Mouse (Mus musculus) gastrocnemius, postnatal 36 days (tissue): Measurements from ENCODE around the gene Tmem132b. TPM values are rescaled to one million over a fixed set of nuclear protein-coding genes. Genes with fewer than 3 reads are reported as not detected.
"Not testable (repeated sequence)": the region's sequence is repeated elsewhere in the genome, so short reads cannot be mapped to it uniquely, and the experiment has no call there.

Source experiments
- DNase-seq, 2 experiments: peaks; one replicate each; pipeline ENCODE4 v3.0.0; 2022
- intact Hi-C: fragments of 180-260 bp; cut with DNase I; formaldehyde crosslinking; loops from one replicate; pipeline ENCODE4 v1.15.1; 2025
- long read RNA-seq, 2 experiments: library from polyadenylated mRNA; stranded (forward); transcript quantifications; one replicate each; pipeline ENCODE4 v2.0.0; 2021
- total RNA-seq, 2 experiments: library from RNA; stranded (reverse); gene quantifications; 2 replicates each; pipeline ENCODE4 v1.2.3; 2021

The Tmem132b gene
- total RNA-seq: under 1 TPM; 0.05 to 0.07 TPM
- long read RNA-seq, experiment 1: 0 reads
- long read RNA-seq, experiment 2: 0 reads

DNA sequence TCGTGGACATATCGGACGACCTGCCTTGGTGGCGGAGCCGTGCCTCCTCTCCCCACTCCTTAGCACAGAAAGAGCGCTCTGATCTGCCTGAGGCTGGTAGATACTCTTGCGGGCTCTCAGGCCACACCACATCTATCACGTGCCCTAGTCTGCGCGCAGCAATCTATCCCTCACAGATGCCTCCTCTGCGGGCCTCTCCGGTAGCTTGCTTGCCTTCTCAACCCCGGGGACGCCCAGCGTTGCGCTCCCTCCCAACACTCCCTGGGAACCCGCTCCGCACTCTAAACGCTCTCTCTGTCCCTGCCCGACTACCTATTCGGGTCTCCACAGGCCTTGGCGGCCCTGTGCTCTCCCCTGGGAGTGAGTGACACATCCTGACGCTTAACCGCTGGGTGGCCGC is at the start of gene Tmem132b:
TSS of gene Tmem132b (plus strand) at position 141 of the 400 bp plus-strand sequence.
- intact Hi-C loops: loop anchor here (5.0 to 10.0 kb wide), 2 partner anchors 271 to 433 kb away; no protein-coding TSS in a partner anchor
- no peak for DNase-seq

DNA sequence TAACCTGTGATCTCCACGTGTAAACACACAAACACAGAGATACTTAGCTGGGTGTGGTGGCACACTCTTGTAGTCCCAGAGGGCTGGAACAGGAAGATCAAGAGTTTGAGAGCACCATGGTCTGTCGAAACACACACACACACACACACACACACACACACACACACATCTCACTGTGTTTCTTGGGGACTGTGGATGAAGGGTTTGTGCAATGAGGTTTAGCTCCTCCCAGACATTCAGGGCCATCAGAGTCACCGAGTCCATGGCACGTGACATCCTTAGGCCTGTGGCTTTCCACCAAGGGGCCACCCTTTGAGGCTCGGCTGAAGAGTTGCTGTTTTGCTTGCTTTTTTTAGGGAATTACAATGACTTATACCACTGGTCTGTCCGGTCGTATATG is 49.1 kb upstream of the Tmem132b start:
- intact Hi-C loops: no loop called here
- DNase-seq: no peak

DNA sequence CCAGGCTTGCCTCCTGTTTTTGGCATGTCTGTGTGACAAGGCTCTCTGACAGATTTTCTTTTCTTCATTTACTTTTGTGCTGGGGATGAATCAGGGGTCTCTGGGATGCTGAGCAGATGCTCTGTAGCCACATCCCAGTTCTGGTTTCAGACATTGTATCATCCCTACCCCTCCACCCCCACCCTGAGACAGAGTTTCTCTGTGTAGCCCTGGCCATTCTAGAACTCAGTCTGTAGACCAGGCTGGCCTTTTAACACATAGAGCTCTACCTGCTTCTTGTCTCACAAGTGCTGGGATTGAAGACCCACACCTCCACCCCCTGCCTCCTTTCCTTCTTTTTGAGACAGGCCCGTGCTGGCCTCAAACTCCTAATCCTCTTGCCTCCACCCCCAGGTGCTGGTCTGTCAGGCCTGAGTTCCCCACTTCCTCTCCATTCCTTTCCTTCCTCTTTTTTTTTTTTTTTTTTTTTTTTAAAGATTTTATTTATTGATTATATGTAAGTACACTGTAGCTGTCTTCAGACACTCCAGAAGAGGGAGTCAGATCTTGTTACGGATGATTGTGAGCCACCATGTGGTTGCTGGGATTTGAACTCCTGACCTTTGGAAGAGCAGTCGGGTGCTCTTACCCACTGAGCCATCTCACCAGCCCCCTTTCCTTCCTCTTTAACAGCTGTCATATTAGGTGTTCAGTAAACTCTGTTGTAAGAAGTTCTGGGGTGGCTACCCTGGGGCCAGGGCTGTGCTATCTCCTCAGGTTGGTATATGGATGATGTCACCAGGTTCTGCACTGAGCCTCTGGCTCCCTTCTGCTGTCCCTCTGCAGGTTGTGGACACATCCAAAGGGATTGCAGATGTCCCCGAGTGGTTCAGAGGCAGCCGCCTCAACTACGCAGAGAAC is 47.6 kb upstream of the Tmem132b start:
- intact Hi-C loops: no loop called here
- DNase-seq: no peak

DNA sequence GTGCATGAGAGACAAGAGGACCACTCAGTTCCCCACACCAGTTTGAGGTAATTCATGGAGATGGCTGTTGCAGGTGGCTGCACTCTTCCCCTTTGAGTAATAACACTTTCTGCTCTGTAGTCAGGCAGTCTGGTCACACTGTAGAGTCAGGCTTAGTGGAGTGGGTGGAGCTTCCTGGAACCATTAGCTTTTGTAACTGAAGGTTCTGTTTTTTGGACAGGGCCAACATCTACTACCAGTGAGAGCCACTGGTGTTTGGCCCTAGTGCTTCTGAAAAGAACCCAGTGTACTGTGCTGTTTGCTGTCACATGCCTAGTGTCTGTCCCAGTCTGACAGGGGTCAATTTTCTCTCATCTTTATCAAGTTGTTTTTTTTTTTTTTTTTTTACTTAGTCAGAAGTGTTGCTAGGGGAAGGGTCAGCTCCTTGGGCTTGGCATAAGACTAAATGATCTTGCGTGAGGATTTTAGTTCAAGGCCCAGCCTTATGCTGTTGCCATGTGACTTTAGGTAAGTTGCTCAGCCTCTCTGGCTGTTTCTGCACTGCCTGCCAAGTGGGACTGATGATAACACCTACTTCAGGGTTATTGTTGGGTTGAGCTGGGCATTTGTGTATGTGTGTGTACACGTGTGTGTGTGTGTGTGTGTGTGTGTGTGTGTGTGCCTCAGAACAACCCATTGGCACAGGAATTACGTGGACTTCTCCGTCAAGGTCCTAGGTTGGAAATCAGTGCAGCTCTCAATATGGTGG is 46.4 kb upstream of the Tmem132b start:
- intact Hi-C loops: no loop called here
- no peak for DNase-seq

DNA sequence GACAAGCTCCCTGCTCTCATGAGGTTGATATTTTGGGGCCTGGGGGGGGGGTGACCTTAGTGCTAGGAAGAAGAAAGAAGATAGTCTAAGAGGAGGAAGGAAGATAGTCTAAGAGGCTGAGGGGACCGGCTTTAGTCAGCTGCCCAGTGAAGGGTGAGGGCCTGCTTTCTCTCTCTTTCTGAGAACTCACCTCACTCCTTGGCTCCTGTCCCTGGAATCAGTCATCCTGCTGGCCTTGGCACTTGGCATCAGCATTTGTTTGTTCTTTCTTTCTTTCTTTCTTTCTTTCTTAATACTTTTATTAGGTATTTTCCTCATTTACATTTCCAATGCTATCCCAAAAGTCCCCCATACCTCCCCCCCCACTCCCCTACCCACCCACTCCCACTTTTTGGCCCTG is 45.5 kb upstream of the Tmem132b start:
- DNase-seq: no peak
- intact Hi-C loops: no loop called here

DNA sequence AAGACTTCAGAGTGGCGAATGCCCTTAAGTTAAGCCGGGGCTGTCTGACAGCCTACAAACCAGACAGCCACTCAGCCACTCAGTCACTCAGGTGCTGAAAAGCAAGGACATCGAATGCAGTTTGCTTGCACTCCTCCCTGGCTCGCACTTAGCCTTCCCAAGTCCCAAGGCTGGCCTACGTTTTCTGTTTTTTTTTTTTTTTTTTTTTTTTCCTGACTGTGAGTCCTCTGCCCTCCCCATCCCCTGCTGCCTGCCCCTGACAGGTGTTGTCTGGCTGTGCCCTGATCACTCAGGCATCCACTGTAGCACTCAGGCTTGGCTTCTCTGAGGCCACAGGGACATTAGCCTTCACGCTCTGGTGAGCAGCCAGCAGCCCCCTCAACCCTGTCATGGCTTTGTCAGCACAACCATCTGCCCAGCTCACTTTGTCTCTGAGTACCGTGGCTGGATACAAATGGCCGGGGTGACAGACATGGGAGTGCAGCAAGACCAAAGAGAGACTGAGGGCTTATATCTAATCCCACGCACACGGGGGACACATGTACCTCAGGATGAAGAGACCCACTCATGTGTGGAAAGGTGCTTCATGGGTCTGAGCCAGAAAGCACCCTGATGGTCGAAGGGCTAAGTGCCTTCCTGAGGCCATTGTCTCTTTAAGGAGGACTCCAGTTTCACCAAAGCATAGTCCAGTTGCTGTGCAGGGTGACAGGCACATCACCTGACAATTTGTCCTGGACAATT is 44.0 kb upstream of the Tmem132b start:
- intact Hi-C loops: no loop called here
- DNase-seq: no peak

DNA sequence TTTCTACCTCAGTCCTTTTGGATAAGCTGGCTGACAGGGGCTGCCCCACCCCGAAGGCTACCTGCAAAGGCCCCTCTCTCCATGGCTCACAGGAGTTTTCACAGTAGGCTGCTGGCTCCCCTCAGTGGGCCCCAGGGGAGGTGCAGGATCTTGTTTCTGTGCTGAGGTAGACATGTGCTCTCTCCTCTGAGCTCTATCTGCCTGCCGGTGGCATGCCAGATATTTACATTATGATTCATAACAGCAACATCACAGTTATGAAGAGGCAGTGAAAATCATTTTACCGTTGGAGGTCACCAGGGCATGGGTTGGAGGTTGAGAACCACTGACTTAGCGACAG is 43.5 kb upstream of the Tmem132b start:
- no peak for DNase-seq
- intact Hi-C loops: no loop called here

DNA sequence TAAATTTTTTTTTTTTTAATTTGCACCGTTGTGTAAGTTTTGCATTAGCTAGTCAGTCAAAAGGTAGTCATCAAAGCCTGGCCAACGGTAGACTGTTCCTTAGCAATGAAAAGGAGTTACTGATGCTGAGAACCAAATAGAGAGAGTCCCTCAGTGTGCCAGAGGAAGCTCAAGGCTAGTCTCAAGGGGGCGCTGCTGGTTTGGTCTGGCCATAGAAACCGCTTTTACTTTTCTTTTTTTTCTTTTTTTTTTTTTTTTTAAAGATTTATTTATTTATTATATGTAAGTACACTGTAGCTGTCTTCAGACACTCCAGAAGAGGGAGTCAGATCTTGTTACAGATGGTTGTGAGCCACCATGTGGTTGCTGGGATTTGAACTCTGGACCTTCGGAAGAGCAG is 42.6 kb upstream of the Tmem132b start:
- intact Hi-C loops: not testable (repeated sequence)

DNA sequence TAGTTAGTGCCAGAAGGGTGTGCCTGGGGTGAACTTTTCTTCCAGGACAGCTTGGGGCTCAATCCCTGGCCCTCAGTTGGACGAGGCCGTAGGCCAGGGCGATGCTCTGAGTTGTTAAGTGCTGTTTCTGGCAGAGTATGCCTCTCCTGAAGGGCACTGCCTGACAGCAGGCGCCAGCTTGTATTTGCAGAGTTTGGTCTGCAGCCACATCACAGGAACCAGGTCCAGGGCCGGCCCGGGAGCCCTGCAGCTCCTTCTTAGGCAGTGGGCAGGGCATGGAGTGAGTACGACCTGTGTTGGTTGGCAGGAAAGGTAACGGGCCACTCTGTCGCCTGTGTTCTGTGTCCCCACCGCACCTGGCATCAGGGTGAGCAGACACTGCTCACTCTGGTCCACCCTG is 40.5 kb upstream of the Tmem132b start:
- DNase-seq: peak; percentile 36 to 58
- intact Hi-C loops: no loop called here

More for the DNA sequence above, 42.6 kb upstream of the Tmem132b start:
- DNase-seq: not testable (repeated sequence)

DNA sequence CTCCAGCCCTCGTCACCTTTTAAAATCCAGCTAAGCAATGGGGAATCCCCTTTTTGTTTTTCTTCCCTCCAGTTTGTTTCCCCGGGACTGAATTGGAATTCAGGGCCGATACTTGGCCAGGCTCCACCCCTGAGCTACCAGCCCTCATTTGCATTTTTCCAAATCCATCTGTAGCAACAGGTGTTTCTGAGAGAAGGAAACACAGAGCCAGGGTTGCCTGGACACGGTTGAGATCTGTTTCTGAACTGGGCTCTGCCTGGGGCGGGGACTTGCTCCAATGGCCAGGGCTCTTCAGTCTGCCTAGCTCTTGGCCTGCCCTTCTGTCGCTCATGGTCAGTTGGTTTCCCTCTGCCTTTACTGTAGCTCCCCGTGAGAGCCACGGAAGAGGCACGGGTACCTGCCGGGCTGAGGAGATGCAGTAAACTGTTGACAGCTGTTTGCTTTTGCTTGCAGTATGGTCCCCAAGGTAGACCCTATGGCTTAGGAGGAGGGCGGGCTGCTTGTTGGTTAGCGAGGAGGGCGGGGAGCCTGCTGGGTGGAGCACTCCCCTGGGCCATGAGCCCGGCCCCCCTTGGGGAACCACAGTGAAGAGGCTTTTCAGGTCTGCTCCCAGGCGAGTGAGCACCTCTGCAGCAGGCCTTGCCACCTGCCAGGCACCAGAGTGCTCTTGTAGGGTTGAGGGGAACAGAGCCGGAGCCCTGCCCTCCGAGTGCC is 39.0 kb upstream of the Tmem132b start:
- intact Hi-C loops: no loop called here
- no peak for DNase-seq

DNA sequence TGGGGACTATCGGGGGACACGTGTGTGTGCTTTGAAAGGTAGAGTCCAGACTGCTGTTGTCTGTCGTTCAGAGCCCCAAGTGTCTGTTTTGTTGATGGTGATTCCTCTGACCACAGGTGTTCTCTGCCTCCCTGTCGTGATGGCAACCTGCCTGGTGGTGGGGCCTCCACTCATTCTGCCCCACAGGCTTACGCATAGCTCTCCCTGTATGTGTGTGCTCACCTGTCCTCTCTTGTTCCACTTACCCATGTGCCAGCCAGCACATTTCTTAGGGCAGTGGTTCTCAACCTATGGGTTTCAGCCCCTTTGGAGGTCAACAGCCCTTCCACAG is 38.5 kb upstream of the Tmem132b start:
- DNase-seq: no peak
- intact Hi-C loops: no loop called here

DNA sequence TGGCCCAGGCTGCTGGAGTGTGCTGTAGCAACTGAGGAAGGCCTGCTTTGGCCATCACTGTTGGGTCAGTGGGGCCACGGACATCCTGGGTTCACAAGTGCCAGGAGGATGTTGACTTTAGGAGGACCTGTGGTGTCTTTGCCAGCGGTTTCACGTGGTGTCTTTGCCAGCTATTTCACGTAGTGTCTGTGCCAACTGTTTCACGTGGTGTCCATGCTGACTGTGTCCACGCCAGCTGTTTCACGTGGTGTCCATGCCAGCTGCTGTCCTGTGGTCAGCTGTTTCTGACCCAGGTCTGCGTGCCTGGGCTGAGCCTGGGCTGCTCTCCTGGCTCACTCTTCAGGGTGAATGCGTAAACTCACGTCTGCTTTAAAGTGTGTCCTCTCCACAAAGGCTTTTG is 35.9 kb upstream of the Tmem132b start:
- intact Hi-C loops: no loop called here
- peak; percentile 33 to 43 for DNase-seq

DNA sequence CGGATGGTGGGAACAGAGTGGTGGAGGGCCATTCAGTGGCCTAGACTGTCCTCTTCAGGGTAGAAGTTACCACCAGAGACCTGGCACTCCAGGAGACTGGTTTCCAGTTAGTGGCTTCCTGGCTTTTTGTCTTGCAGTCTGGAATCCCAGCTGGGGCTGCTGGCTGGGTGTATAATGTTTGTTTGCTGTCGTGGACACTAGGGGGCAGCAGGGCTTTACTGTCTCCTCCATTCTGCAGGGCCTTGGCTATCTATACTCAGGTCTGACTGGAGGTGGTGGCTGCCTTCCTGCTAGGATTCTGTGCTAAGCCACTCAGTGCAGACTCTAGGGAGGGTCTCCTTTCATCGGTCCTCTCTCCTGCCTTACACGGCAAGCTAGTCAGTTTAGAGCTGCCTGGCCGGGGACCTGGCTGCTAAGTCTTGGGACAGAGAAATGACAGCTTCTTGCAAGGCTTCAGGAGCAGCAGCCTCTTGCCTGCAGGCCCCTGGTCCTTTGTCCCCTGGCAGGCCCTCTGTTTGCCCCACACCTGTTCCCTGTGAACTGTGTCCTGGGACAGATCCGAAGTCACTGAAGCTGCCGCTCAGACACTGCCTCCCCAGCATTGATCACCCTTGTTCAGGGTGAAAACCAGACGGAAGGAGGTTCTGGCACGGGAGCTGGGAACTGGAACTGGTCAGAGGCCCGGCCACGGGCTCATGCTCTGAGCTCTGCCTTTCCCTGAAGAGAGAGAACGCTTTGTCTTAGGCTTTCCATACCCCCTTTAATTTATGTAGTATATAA is 33.6 kb upstream of the Tmem132b start:
- peak; percentile 41 to 49 for DNase-seq
- intact Hi-C loops: no loop called here

DNA sequence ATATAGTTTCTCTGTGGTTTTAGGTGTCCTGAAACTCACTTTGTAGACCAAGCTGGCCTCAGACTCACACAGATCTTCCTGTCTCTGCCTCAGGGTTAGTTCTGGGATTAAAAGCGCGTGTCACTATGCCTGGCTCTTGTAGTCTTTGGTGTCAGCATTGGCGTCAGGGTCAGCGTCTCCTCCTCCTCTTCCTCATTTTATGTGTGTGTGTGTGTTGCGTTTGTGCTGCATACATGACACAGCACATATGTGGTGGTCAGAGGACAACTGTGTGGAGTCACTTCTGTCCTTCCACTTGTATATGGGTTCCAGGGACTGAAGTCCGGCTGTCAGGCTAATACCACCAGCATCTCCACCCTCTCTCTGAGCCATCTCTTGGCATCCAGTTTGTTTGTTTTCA is 30.1 kb upstream of the Tmem132b start:
- intact Hi-C loops: no loop called here

DNA sequence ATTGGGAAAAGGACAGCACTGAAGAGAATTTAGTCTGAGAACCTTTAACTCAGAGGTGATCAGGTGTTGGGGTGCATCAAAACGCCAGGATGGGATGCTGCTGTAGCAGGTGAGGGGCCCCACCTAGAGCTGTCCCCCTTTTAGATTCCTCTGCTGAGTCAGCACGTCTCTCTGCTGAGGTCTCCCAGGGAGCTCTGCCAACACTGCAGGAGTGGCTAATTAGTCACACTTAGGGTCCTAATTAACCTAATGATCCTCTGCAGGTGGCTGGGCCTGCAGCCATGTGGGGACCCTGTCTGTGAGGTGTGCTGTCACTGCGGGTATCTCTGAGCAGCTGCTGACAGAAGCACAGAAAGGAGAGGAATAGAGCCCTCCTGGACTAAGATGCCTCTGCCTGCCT is 29.4 kb upstream of the Tmem132b start:
- intact Hi-C loops: no loop called here
- DNase-seq: no peak

More for the DNA sequence above, 30.1 kb upstream of the Tmem132b start:
- DNase-seq: no peak

DNA sequence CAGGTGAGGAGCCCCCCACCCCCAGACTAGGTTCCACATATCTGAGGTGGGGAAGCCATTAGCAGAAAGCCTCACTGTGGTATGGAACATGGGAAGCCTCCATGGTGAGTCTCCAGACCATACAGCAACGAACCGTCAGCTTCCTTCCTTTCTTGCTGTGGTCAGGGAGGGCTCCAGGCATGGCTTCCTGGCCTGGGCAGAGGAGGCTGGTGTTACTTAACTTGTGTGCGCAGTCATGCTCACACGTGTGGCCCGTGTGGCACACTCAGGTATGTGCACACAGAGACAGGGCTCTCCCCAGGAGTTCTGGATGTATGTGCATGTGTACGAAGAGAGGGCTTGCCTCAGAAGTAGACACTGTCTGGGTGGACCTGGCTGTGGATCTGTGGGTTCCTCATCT is 27.9 kb upstream of the Tmem132b start:
- intact Hi-C loops: no loop called here
- DNase-seq: no peak

DNA sequence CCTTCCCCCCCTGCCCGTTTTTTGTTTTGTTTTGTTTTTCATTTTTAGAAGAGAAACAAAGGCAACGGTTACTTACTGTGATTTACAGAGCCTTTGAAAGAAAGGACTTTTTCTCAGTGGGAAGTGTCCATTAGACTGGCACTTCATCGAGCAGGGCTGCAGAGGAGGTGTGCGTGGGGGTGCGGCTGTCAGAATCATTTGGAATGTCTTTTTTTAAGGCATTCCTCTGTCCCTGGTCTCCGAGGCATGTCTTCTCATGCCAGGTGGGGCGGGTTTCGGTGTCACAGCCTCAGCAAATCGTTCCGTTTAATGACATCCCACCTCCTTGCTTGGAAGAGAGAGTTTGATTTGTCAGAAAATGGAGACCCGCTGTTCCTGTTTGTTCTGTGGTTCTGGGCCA is 26.9 kb upstream of the Tmem132b start:
- intact Hi-C loops: no loop called here
- no peak for DNase-seq

DNA sequence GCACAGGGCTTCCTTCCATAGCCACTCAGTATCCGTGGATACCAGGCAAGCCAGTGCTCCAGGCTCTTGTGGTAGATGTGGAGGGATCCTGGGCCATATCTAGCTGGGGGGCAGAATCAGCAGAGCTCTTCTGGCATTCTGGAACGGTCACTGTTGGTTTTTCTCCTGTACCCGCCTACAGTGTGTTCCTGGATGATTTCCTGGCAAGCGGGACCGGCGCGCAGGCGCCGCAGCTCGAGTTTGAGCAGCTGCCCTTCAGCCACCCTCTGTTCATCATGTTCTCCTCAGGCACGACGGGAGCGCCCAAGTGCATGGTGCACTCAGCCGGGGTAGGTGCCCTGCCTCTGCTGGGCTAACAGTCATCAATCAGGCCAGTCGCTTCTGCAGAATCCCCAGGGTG is 25.6 kb upstream of the Tmem132b start:
- intact Hi-C loops: no loop called here
- no peak for DNase-seq

DNA sequence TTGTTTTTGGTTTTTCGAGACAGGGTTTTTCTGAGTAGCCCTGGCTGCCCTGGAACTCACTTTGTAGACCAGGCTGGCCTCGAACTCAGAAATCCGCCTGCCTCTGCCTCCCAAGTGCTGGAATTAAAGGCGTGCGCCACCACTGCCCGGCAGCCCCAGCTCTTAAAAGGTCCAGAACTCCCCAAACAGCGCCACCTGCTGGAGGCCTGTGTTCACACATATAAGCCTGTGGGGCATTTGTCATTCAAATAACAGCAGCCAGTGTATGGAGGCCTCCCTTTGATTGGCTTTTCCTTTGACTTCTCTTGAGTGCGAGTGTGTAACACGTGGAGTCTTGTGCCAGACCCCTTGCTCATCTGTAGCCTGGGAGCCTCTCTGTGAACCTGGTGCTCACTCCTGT is 24.0 kb upstream of the Tmem132b start:
- intact Hi-C loops: no loop called here
- DNase-seq: no peak

DNA sequence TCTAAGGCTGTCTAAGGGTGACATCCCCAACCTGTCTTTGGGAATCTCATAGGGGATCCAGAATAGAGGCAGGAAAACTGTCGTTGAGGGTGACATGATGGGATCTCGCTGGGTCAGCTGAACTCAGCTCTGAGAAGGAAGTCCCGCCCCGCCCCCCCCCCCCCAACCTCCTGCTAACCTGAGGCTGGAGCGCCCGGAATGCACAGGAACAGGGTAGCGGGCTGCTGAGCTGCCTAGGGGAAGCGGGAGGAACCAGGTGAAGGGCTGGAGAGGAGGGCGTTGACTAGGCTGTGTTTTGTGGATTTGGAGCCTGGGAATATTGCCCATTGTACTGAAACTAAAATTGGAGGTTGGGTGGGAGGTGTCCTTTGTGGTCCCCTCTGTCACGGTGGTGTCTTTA is 23.6 kb upstream of the Tmem132b start:
- intact Hi-C loops: no loop called here
- DNase-seq: no peak
